Mouse (Mus musculus): ENCODE data around the gene Afap1. TPM values are rescaled to one million over a fixed set of nuclear protein-coding genes. Genes with fewer than 3 reads are reported as not detected.

Afap1 gene
- polyA plus RNA-seq, 1 experiment, result 71.8 TPM

DNA sequence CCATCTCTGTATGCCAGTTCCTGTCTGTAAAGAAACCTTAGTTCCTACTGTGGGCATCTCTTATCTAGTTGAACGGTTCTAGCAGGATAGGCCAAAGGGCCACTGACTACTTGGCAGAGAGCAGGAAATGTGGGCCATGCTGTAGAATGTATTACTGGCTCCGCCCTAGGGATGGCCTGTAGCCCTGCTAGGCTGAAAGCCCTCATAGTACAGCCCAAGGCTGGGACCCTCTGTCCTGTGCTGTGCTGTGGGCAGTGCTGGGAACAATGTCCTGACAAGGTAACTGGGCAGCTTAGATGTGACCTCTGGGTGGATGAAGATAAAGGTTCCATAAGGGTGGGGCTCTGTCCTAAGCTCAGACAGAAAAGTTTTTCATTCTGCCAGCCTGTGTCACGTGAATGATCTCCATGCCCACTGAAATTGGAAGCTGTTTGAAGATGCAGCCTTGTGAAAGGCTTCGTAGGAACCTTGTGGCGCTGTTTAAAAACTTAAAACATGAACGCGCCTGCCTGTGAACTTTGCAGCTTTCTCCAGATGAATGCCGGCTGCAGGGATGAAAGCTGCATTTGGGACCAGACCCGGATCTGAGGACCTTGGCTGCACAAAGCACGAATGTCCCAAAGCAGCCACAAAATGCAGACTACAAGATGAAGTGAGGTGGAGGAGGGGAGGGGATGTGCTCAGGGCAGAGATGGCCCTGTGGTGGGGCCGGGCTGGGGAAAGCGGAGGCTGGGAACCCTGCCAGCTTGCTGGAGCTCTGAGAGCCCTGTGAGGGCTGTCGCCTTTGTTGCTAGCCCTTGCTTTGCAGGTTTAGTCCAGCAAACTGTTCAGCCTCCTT, 147.5 kb downstream of the Afap1 start:
- H3K27ac ChIP-seq (ENCODE audit: insufficient read depth, low read length), result no peak overlapping the region
- TF ChIP-seq POLR2A (IDR thresholded peaks at IDR 0.05; ENCODE audit: low read depth, low read length) (no peak), CTCF (IDR thresholded peaks at IDR 0.05; ENCODE audit: borderline replicate concordance, insufficient read depth, low read length) (no peak)
- H3K4me1 ChIP-seq (ENCODE audit: control insufficient read depth, insufficient read depth, low read length), result 0 out of 2 replicates have a peak, but pooled peaks cover 4% of the 10 kb centered on the region
- H3K4me3 ChIP-seq (ENCODE audit: insufficient read depth, low read length), result no peak overlapping the region

DNA sequence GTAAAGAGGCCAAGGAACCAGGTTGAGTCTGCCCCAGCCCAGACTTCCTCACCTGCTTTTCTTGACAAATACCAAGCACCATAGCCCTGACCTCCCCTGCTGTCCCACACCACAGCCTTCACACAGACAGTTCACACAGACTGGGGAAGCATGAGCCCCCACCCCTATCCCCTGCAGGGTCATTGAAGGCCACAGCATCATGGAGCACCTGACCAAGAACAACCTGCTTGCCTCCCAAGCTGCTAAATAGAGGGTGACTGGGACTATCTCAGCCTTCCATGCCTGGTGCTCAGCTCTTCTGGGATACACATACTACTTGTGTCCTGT, 148.1 kb downstream of the Afap1 start:
- no peak overlapping the region for H3K27ac ChIP-seq (ENCODE audit: insufficient read depth, low read length)
- no peak for TF ChIP-seq CTCF (IDR thresholded peaks at IDR 0.05; ENCODE audit: borderline replicate concordance, insufficient read depth, low read length)
- no peak for TF ChIP-seq POLR2A (IDR thresholded peaks at IDR 0.05; ENCODE audit: low read depth, low read length)
- H3K4me1 ChIP-seq (ENCODE audit: control insufficient read depth, insufficient read depth, low read length), result 0 out of 2 replicates have a peak, but pooled peaks cover 4% of the 10 kb centered on the region
- no peak overlapping the region for H3K4me3 ChIP-seq (ENCODE audit: insufficient read depth, low read length)

DNA sequence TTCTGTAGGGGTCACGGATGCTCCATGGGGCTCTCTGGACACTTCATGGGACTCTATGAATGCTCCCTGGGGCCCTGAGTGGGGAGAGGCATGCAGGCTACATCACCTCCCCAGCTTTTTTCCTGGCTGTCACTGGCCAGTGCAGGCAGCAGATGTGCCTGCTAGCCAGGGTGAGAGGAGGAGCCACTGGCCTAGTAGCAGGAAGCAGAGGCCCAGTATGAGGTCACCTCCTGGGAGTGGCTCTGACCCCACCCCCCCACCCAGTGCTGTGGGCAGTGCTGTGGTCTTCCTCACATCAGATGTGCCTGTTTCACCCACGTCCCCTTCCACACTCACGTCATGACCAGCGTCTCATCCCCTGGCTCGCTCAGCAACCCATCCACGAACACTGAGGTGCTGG, 148.6 kb downstream of the Afap1 start:
- TF ChIP-seq CTCF (IDR thresholded peaks at IDR 0.05; ENCODE audit: borderline replicate concordance, insufficient read depth, low read length), result no peak
- no peak for TF ChIP-seq POLR2A (IDR thresholded peaks at IDR 0.05; ENCODE audit: low read depth, low read length)
- Histone ChIP-seq H3K4me3 (ENCODE audit: insufficient read depth, low read length) (no peak overlapping the region), H3K27ac (ENCODE audit: insufficient read depth, low read length) (no peak overlapping the region), H3K4me1 (ENCODE audit: control insufficient read depth, insufficient read depth, low read length) (0 out of 2 replicates have a peak, but pooled peaks cover 4% of the 10 kb centered on the region)

DNA sequence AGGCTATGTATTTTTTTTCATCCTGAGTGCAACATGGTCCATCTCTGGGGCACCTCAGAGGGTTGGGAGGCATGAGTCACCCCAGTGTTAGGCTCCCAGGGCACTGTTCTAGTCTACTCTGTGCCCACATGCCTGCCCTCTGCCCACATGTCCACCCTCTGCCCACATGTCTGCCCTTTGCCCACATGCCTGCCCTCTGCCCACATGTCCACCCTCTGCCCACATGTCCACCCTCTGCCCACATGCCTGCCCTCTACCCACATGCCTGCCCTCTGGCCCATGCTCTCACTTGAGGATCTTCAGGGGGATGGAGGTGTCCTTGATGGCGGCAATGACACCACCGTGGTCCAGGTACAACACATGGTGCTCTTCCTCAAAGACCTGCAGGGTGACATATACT, 150.0 kb downstream of the Afap1 start:
- TF ChIP-seq CTCF (IDR thresholded peaks at IDR 0.05; ENCODE audit: borderline replicate concordance, insufficient read depth, low read length) (no peak), POLR2A (IDR thresholded peaks at IDR 0.05; ENCODE audit: low read depth, low read length) (no peak)
- 0 out of 2 replicates have a peak, but pooled peaks cover 4% of the 10 kb centered on the region for H3K4me1 ChIP-seq (ENCODE audit: control insufficient read depth, insufficient read depth, low read length)

More for the DNA sequence above, 150.0 kb downstream of the Afap1 start:
- H3K4me3 ChIP-seq (ENCODE audit: insufficient read depth, low read length), result no peak overlapping the region
- no peak overlapping the region for H3K27ac ChIP-seq (ENCODE audit: insufficient read depth, low read length)

Other genes with a start within 250 kb of the Afap1 start
- 9.8 and 19.2 TPM in 2 replicates for gene Htra3, start 213.5 kb upstream of the Afap1 start, polyA plus RNA-seq (2011; ENCODE audit: insufficient read length, low read depth, missing spikeins)
- 0.60 TPM in 1 of 2 replicates, not detected in the other for gene Sh3tc1, start 153.3 kb upstream of the Afap1 start, polyA plus RNA-seq (2011; ENCODE audit: insufficient read length, low read depth, missing spikeins)
- not detected in 2 replicates for gene Ablim2, start 135.4 kb upstream of the Afap1 start, polyA plus RNA-seq (2011; ENCODE audit: insufficient read length, low read depth, missing spikeins)

Data from embryonic fibroblast, embryonic 13.5 days (primary cell).